Mouse (Mus musculus): ENCODE results near the gene Macc1.

Macc1 gene

GRCm38 (mm10) chr12:119313970-119314369 lies at the start of gene Macc1:
Gene Macc1, plus strand, starts transcription at chr12:119314270.
- no peak for DNase-seq (ENCODE audit: low read depth, low spot score)

GRCm38 (mm10) chr12:119264506-119264905 lies 49.6 kb upstream of the Macc1 start:
- no peak for DNase-seq (ENCODE audit: low read depth, low spot score)

- DNase-seq (ENCODE audit: low read depth, low spot score): no peak
These were observed 45.3 kb upstream of the Macc1 start for GRCm38 (mm10) chr12:119268723-119269122.

GRCm38 (mm10) chr12:119270036-119270435 lies 44.0 kb upstream of the Macc1 start:
- no peak for DNase-seq (ENCODE audit: low read depth, low spot score)

- no peak for DNase-seq (ENCODE audit: low read depth, low spot score)
These were observed 42.1 kb upstream of the Macc1 start for GRCm38 (mm10) chr12:119271964-119272363.

GRCm38 (mm10) chr12:119273605-119274004 lies 40.5 kb upstream of the Macc1 start:
- DNase-seq (ENCODE audit: low read depth, low spot score): no peak

- DNase-seq (ENCODE audit: low read depth, low spot score): no peak
These were observed 37.8 kb upstream of the Macc1 start for GRCm38 (mm10) chr12:119276282-119276681.

GRCm38 (mm10) chr12:119291618-119292017 lies 22.5 kb upstream of the Macc1 start:
- DNase-seq (ENCODE audit: low read depth, low spot score): no peak

GRCm38 (mm10) chr12:119303618-119304017 lies 10.5 kb upstream of the Macc1 start:
- DNase-seq (ENCODE audit: low read depth, low spot score): no peak

- DNase-seq (ENCODE audit: low read depth, low spot score): no peak
These were observed 881 bp upstream of the Macc1 start for GRCm38 (mm10) chr12:119313014-119313763.

GRCm38 (mm10) chr12:119318799-119319198 lies 4.7 kb downstream of the Macc1 start:
- no peak for DNase-seq (ENCODE audit: low read depth, low spot score)

GRCm38 (mm10) chr12:119325400-119325799 lies 11.3 kb downstream of the Macc1 start:
- DNase-seq (ENCODE audit: low read depth, low spot score): no peak

GRCm38 (mm10) chr12:119330644-119331043 lies 16.6 kb downstream of the Macc1 start:
- DNase-seq (ENCODE audit: low read depth, low spot score): no peak

GRCm38 (mm10) chr12:119333376-119333775 lies 19.3 kb downstream of the Macc1 start:
- no peak for DNase-seq (ENCODE audit: low read depth, low spot score)

GRCm38 (mm10) chr12:119352579-119352978 lies 38.5 kb downstream of the Macc1 start:
- DNase-seq (ENCODE audit: low read depth, low spot score): peak; percentile 53

GRCm38 (mm10) chr12:119357418-119358241 lies 43.6 kb downstream of the Macc1 start:
- DNase-seq (ENCODE audit: low read depth, low spot score): no peak

- no peak for DNase-seq (ENCODE audit: low read depth, low spot score)
These were observed 44.1 kb downstream of the Macc1 start for GRCm38 (mm10) chr12:119358242-119358515.

- DNase-seq (ENCODE audit: low read depth, low spot score): no peak
These were observed 51.0 kb downstream of the Macc1 start for GRCm38 (mm10) chr12:119365041-119365440.

- no peak for DNase-seq (ENCODE audit: low read depth, low spot score)
These were observed 55.8 kb downstream of the Macc1 start for GRCm38 (mm10) chr12:119369832-119370231.

- no peak for DNase-seq (ENCODE audit: low read depth, low spot score)
These were observed 58.3 kb downstream of the Macc1 start for GRCm38 (mm10) chr12:119372359-119372758.

- DNase-seq (ENCODE audit: low read depth, low spot score): no peak
These were observed 62.8 kb downstream of the Macc1 start for GRCm38 (mm10) chr12:119376879-119377278.

- no peak for DNase-seq (ENCODE audit: low read depth, low spot score)
These were observed 67.8 kb downstream of the Macc1 start for GRCm38 (mm10) chr12:119381839-119382238.

- DNase-seq (ENCODE audit: low read depth, low spot score): no peak
These were observed 72.2 kb downstream of the Macc1 start for GRCm38 (mm10) chr12:119386243-119386642.

All from ZHBTc4 (cell line).